ENCODE assay signal across 8 mouse cellular contexts in genomic region chr6:137935341-137935740, GRCm38 (mm10).
DNase-seq lines count a peak whose midpoint lies in the region; ATAC-seq lines count a peak whose summit lies in the region.

No protein-coding gene starts in this region.

- 37% methylated on average over 8 of the region's 8 CpGs for WGBS in embryonic facial prominence, embryonic 14.5 days
- 84% methylated on average over 8 of the region's 8 CpGs for WGBS in embryonic facial prominence, embryonic 10.5 days

- H3K9ac ChIP-seq in embryonic facial prominence, embryonic 14.5 days (ENCODE audit: low read depth, low read length), result no peak overlapping the region

- H3K36me3 ChIP-seq in embryonic facial prominence, embryonic 14.5 days (ENCODE audit: control insufficient read depth, insufficient read depth, low read length), result no peaks in the 10 kb centered on the region
- no peaks in the 10 kb centered on the region for H3K36me3 ChIP-seq in embryonic facial prominence, embryonic 10.5 days (replicated peaks)

- no peaks in the 10 kb centered on the region for H3K9me3 ChIP-seq in embryonic facial prominence, embryonic 14.5 days (ENCODE audit: control insufficient read depth, low read length)
- H3K9me3 ChIP-seq in embryonic facial prominence, embryonic 10.5 days, result no peaks in the 10 kb centered on the region

- H3K4me2 ChIP-seq in embryonic facial prominence, embryonic 14.5 days (ENCODE audit: low read depth, low read length), result no peak overlapping the region

- no peaks in the 10 kb centered on the region for H3K27me3 ChIP-seq in embryonic facial prominence, embryonic 14.5 days (replicated peaks; ENCODE audit: control insufficient read depth, insufficient read depth, low read length)
- H3K27me3 ChIP-seq in embryonic facial prominence, embryonic 10.5 days (replicated peaks; ENCODE audit: low read depth, poor library complexity, severe bottlenecking), result no peaks in the 10 kb centered on the region

- no peak for ATAC-seq in embryonic facial prominence, embryonic 14.5 days (ENCODE audit: low read depth)

- peak; percentile 63 for DNase-seq in embryonic facial prominence, embryonic 14.5 days (ENCODE audit: low spot score)
- DNase-seq in embryonic facial prominence, embryonic 10.5 days (ENCODE audit: low spot score), result no peak
- peak; percentile 1 for DNase-seq in ovary, adult 18-20 months (ENCODE audit: low spot score)
- DNase-seq in ovary, postnatal 10 days (ENCODE audit: low spot score), result no peak
- DNase-seq in layer of hippocampus, postnatal 14 days (ENCODE audit: low spot score in 2 of 2), result peak; percentile 5 to 15
- DNase-seq in right cerebral cortex, adult 2 months (ENCODE audit: low spot score in 2 of 2), result peak; percentile 48 to 72
- DNase-seq in thymus, postnatal 0 days (ENCODE audit: low spot score), result no peak
- no peak for DNase-seq in spleen, adult 18-20 months

- no peak overlapping the region for H3K27ac ChIP-seq in embryonic facial prominence, embryonic 14.5 days (replicated peaks; ENCODE audit: low read depth, low read length)
- no peak overlapping the region for H3K27ac ChIP-seq in embryonic facial prominence, embryonic 10.5 days (replicated peaks)

- H3K4me3 ChIP-seq in embryonic facial prominence, embryonic 14.5 days (ENCODE audit: low read depth, low read length), result no peak overlapping the region
- H3K4me3 ChIP-seq in embryonic facial prominence, embryonic 10.5 days, result no peak overlapping the region

- H3K4me1 ChIP-seq in embryonic facial prominence, embryonic 14.5 days (ENCODE audit: control insufficient read depth, insufficient read depth, low read length), result no peaks in the 10 kb centered on the region
- no peaks in the 10 kb centered on the region for H3K4me1 ChIP-seq in embryonic facial prominence, embryonic 10.5 days

Comparison
In these comparisons a context has a peak if more than half of its experiments do, and no peak if none do; other contexts are left out.
1. DNase-seq: peak in embryonic facial prominence, embryonic 14.5 days (single experiment), ovary, adult 18-20 months (single experiment), layer of hippocampus, postnatal 14 days (2 of 2) and right cerebral cortex, adult 2 months (2 of 2); none in embryonic facial prominence, embryonic 10.5 days (single experiment), ovary, postnatal 10 days (single experiment), thymus, postnatal 0 days (single experiment) and spleen, adult 18-20 months (0 of 2).